Mouse (Mus musculus) neural tube, embryonic 11.5 days (tissue): ENCODE measurements at regions not wholly inside any gene's neighbourhood (a gene's known extent, or its start where the extent isn't known, plus 50 kb on each side); places are given as distances from the start of the nearest gene placed in this dataset.

Experiments
- ATAC-seq: fragments of 200-750 bp; cut with Nextera tagmentation; 2 replicates; pipeline ENCODE4 v1.8.0; 2017; ENCODE audit warnings: moderate number of reproducible peaks, mild to moderate bottlenecking, moderate TSS enrichment, moderate library complexity; ENCODE audit not compliant: insufficient read depth, low FRiP score, low TSS enrichment
- DNase-seq: peaks from one replicate; pipeline ENCODE4 v3.0.0-alpha.2; 2015; ENCODE audit warnings: low spot score
- H3K27ac ChIP-seq: fragments of 300-500 bp; sonication (generic); 2 replicates; pipeline ENCODE4 v1.5.1; 2014; ENCODE audit warnings: low read depth, mild to moderate bottlenecking, low read length
- H3K27me3 ChIP-seq: fragments of 300-500 bp; sonication (generic); 2 replicates; pipeline ENCODE4 v1.6.1; 2014; ENCODE audit warnings: mild to moderate bottlenecking, low read length, mixed read lengths; ENCODE audit not compliant: control insufficient read depth, insufficient read depth
- H3K36me3 ChIP-seq: fragments of 300-500 bp; sonication (generic); 2 replicates; pipeline ENCODE4 v1.6.1; 2014; ENCODE audit warnings: mild to moderate bottlenecking, low read length, moderate library complexity, mixed read lengths; ENCODE audit not compliant: control insufficient read depth, insufficient read depth
- H3K4me1 ChIP-seq: fragments of 300-500 bp; sonication (generic); 2 replicates; pipeline ENCODE4 v1.6.1; 2014; ENCODE audit warnings: low read length, mixed read lengths; ENCODE audit not compliant: control insufficient read depth, insufficient read depth
- H3K4me2 ChIP-seq: fragments of 300-500 bp; sonication (generic); 2 replicates; pipeline ENCODE4 v1.6.1; 2014; ENCODE audit warnings: low read depth, mild to moderate bottlenecking, moderate library complexity
- H3K4me3 ChIP-seq: fragments of 300-500 bp; sonication (generic); 2 replicates; pipeline ENCODE4 v1.5.1; 2014; ENCODE audit warnings: low read depth, low read length
- H3K9ac ChIP-seq: fragments of 300-500 bp; sonication (generic); 2 replicates; pipeline ENCODE4 v1.6.1; 2014; ENCODE audit warnings: mild to moderate bottlenecking, low read length
- H3K9me3 ChIP-seq: fragments of 300-500 bp; sonication (generic); 2 replicates; pipeline ENCODE4 v1.6.1; 2016; ENCODE audit warnings: low read length; ENCODE audit not compliant: control insufficient read depth
- WGBS: fragments of 180-500 bp; shearing (Covaris S2); extraction: QIAGEN DNeasy Blood & Tissue Kit; methylation state at CpG from one replicate; pipeline ENCODE4 v1.1.7; 2014; 5-methylcytosine and 5-hydroxymethylcytosine counted together

GRCm38 (mm10) chr3:156170076-156170475 is 391.5 kb upstream of the Negr1 start:
- no peaks in the 10 kb centered on the region for H3K4me1 ChIP-seq
- no peak overlapping the region for H3K27ac ChIP-seq
- no peak for DNase-seq
- no peak overlapping the region for H3K9ac ChIP-seq
- H3K4me2 ChIP-seq, result no peak overlapping the region
- no peak for ATAC-seq
- H3K36me3 ChIP-seq, result no peaks in the 10 kb centered on the region
- no peaks in the 10 kb centered on the region for H3K9me3 ChIP-seq
- no peak overlapping the region for H3K4me3 ChIP-seq
- H3K27me3 ChIP-seq, result no peaks in the 10 kb centered on the region

- no peaks in the 10 kb centered on the region for H3K4me1 ChIP-seq
- H3K9ac ChIP-seq, result no peak overlapping the region
- H3K27me3 ChIP-seq, result no peaks in the 10 kb centered on the region
- no peaks in the 10 kb centered on the region for H3K9me3 ChIP-seq
- DNase-seq (no peak), ATAC-seq (no peak)
- no peak overlapping the region for H3K4me3 ChIP-seq
- no peak overlapping the region for H3K4me2 ChIP-seq
- no peaks in the 10 kb centered on the region for H3K36me3 ChIP-seq
- H3K27ac ChIP-seq, result no peak overlapping the region
These were observed 362.9 kb upstream of the Negr1 start for GRCm38 (mm10) chr3:156198688-156199087.

- H3K9me3 ChIP-seq, result no peaks in the 10 kb centered on the region
- no peak overlapping the region for H3K9ac ChIP-seq
- no peaks in the 10 kb centered on the region for H3K36me3 ChIP-seq
- H3K4me3 ChIP-seq, result no peak overlapping the region
- H3K27me3 ChIP-seq, result no peaks in the 10 kb centered on the region
- H3K27ac ChIP-seq, result no peak overlapping the region
- no peak overlapping the region for H3K4me2 ChIP-seq
- H3K4me1 ChIP-seq, result no peaks in the 10 kb centered on the region
- DNase-seq, result no peak
- ATAC-seq, result no peak
These were observed 361.7 kb upstream of the Negr1 start for GRCm38 (mm10) chr3:156199749-156200467.

GRCm38 (mm10) chr3:156205246-156205645 is 356.3 kb upstream of the Negr1 start:
- DNase-seq, result no peak
- H3K27ac ChIP-seq, result no peak overlapping the region
- no peaks in the 10 kb centered on the region for H3K36me3 ChIP-seq
- no peaks in the 10 kb centered on the region for H3K9me3 ChIP-seq
- 84% methylated on average over 3 of the region's 3 CpGs for WGBS
- no peak for ATAC-seq
- no peak overlapping the region for H3K4me2 ChIP-seq
- no peak overlapping the region for H3K9ac ChIP-seq
- H3K4me1 ChIP-seq, result no peaks in the 10 kb centered on the region
- no peaks in the 10 kb centered on the region for H3K27me3 ChIP-seq
- H3K4me3 ChIP-seq, result no peak overlapping the region

- Histone ChIP-seq H3K4me1 (no peaks in the 10 kb centered on the region), H3K4me2 (no peak overlapping the region), H3K9ac (no peak overlapping the region), H3K27me3 (no peaks in the 10 kb centered on the region), H3K36me3 (no peaks in the 10 kb centered on the region), H3K27ac (no peak overlapping the region), H3K4me3 (no peak overlapping the region), H3K9me3 (no peaks in the 10 kb centered on the region)
- WGBS, result 30% methylated on average over 1 of the region's 1 CpGs
- no peak for DNase-seq
- no peak for ATAC-seq
These were observed 353.2 kb upstream of the Negr1 start for GRCm38 (mm10) chr3:156208420-156208819.

GRCm38 (mm10) chr3:156210827-156211226 is 350.8 kb upstream of the Negr1 start:
- Histone ChIP-seq H3K4me1 (no peaks in the 10 kb centered on the region), H3K9me3 (no peaks in the 10 kb centered on the region), H3K4me3 (no peak overlapping the region), H3K4me2 (no peak overlapping the region), H3K36me3 (no peaks in the 10 kb centered on the region), H3K27me3 (no peaks in the 10 kb centered on the region), H3K9ac (no peak overlapping the region), H3K27ac (no peak overlapping the region)
- WGBS, result 87% methylated on average over 4 of the region's 4 CpGs
- ATAC-seq (no peak), DNase-seq (no peak)

- no peaks in the 10 kb centered on the region for H3K27me3 ChIP-seq
- H3K27ac ChIP-seq, result no peak overlapping the region
- H3K4me3 ChIP-seq, result no peak overlapping the region
- H3K9me3 ChIP-seq, result no peaks in the 10 kb centered on the region
- DNase-seq, result no peak
- H3K4me1 ChIP-seq, result no peaks in the 10 kb centered on the region
- no peak for ATAC-seq
- H3K4me2 ChIP-seq, result no peak overlapping the region
- 71% methylated on average over 1 of the region's 1 CpGs for WGBS
- H3K9ac ChIP-seq, result no peak overlapping the region
- H3K36me3 ChIP-seq, result no peaks in the 10 kb centered on the region
These were observed 346.8 kb upstream of the Negr1 start for GRCm38 (mm10) chr3:156214823-156215222.

GRCm38 (mm10) chr3:156232111-156232510 is 329.5 kb upstream of the Negr1 start:
- Histone ChIP-seq H3K27ac (no peak overlapping the region), H3K4me1 (no peaks in the 10 kb centered on the region), H3K9ac (no peak overlapping the region), H3K27me3 (no peaks in the 10 kb centered on the region), H3K36me3 (no peaks in the 10 kb centered on the region), H3K4me3 (no peak overlapping the region), H3K4me2 (no peak overlapping the region), H3K9me3 (no peaks in the 10 kb centered on the region)
- ATAC-seq (no peak), DNase-seq (no peak)
- 89% methylated on average over 2 of the region's 2 CpGs for WGBS

GRCm38 (mm10) chr3:156235955-156236354 is 325.6 kb upstream of the Negr1 start:
- Histone ChIP-seq H3K4me1 (no peaks in the 10 kb centered on the region), H3K36me3 (no peaks in the 10 kb centered on the region), H3K9me3 (no peaks in the 10 kb centered on the region), H3K4me3 (no peak overlapping the region), H3K27ac (no peak overlapping the region), H3K9ac (no peak overlapping the region), H3K4me2 (no peak overlapping the region), H3K27me3 (no peaks in the 10 kb centered on the region)
- DNase-seq (no peak), ATAC-seq (no peak)
- WGBS, result 91% methylated on average over 4 of the region's 4 CpGs
